16 mouse cellular contexts compared by ENCODE assay signal in genomic region chr2:8628485-8629208, GRCm38 (mm10).
A peak's percentile ranks its signal among the peaks of the same experiment; 100 is the strongest.
DNase-seq lines count a peak whose midpoint lies in the region; ATAC-seq lines count a peak whose summit lies in the region.
"Had no signal": no experiment of that assay in that cellular context is flagged by ENCODE, and none has a peak within 500 bp of the region (broad histone marks: within the 10 kb centered on the region; RNA-seq: fewer than 3 reads in every experiment).

No protein-coding gene starts in this region.

- H3K9me3 ChIP-seq in hindbrain, embryonic 12.5 days (replicated peaks) = no peaks in the 10 kb centered on the region
- H3K9me3 ChIP-seq: midbrain, embryonic 15.5 days; neural tube, embryonic 15.5 days had no signal

- intact Hi-C loops in left cerebral cortex, postnatal 36 days (cut with DNase I) = no loop called here

- peak; percentile 29 to 68 for DNase-seq in frontal cortex, adult 2 months (ENCODE audit: extremely low spot score in 1 of 2, low spot score in 1 of 2)
- no peak for DNase-seq in frontal cortex, postnatal 10 days (ENCODE audit: low spot score in 2 of 2)
- peak; percentile 9 for DNase-seq in 3134 (ENCODE audit: extremely low read depth, insufficient read length, low spot score)
- DNase-seq in Muller cell, postnatal 12 days (ENCODE audit: inconsistent ontology term) = peak; percentile 2
- peak; percentile 21 to 23 for DNase-seq in left cerebral cortex, postnatal 36 days (ENCODE audit: low spot score in 2 of 2)
- DNase-seq in kidney, postnatal 14 days = no peak
- DNase-seq in kidney, adult 11 months = no peak
- DNase-seq: gastrocnemius, postnatal 36 days; heart, postnatal 36 days; lung, postnatal 10 days; right cerebral cortex, postnatal 25 days had no signal

- no peak overlapping the region for H3K9ac ChIP-seq in hindbrain, embryonic 12.5 days
- H3K9ac ChIP-seq: midbrain, embryonic 15.5 days; neural tube, embryonic 15.5 days had no signal

- no peaks in the 10 kb centered on the region for H3K36me3 ChIP-seq in hindbrain, embryonic 12.5 days
- H3K36me3 ChIP-seq: midbrain, embryonic 15.5 days; neural tube, embryonic 15.5 days had no signal

- no peaks in the 10 kb centered on the region for H3K4me1 ChIP-seq in hindbrain, embryonic 12.5 days
- H3K4me1 ChIP-seq: midbrain, embryonic 15.5 days; neural tube, embryonic 15.5 days had no signal

- H3K27ac ChIP-seq in hindbrain, embryonic 12.5 days = no peak overlapping the region
- H3K27ac ChIP-seq: midbrain, embryonic 15.5 days; neural tube, embryonic 15.5 days had no signal

- 94% methylated on average over 2 of the region's 2 CpGs for WGBS in hindbrain, embryonic 12.5 days

- H3K4me3 ChIP-seq in hindbrain, embryonic 12.5 days = no peak overlapping the region
- H3K4me3 ChIP-seq: midbrain, embryonic 15.5 days; neural tube, embryonic 15.5 days had no signal

- H3K4me2 ChIP-seq in hindbrain, embryonic 12.5 days (replicated peaks) = no peak overlapping the region
- H3K4me2 ChIP-seq: midbrain, embryonic 15.5 days; neural tube, embryonic 15.5 days had no signal

- no peak for ATAC-seq in hindbrain, embryonic 12.5 days (ENCODE audit: low FRiP score)
- ATAC-seq: CD4-positive, CD25-positive, alpha-beta regulatory T cell, adult 4 months; intestine, postnatal 0 days; midbrain, embryonic 15.5 days had no signal

- H3K27me3 ChIP-seq in hindbrain, embryonic 12.5 days = no peaks in the 10 kb centered on the region
- H3K27me3 ChIP-seq: midbrain, embryonic 15.5 days; neural tube, embryonic 15.5 days had no signal

Comparison
In these comparisons a context has a peak if more than half of its experiments do, and no peak if none do; other contexts are left out.
1. DNase-seq: peak in frontal cortex, adult 2 months (2 of 2), 3134 (single experiment), Muller cell, postnatal 12 days (single experiment) and left cerebral cortex, postnatal 36 days (2 of 2); none in frontal cortex, postnatal 10 days (0 of 2), kidney, postnatal 14 days (single experiment) and kidney, adult 11 months (single experiment).